Mouse (Mus musculus): Measurements from ENCODE around the gene H2-T22. TPM values are rescaled to one million over a fixed set of nuclear protein-coding genes. Genes with fewer than 3 reads are reported as not detected.

H2-T22 gene
- polyA plus RNA-seq, 1 experiment from 2014 or later: 29.0 TPM

GRCm38 (mm10) chr17:35991781-35992180, 50.8 kb downstream of the H2-T22 start:
- Histone ChIP-seq H3K4me3 (no peak overlapping the region), H3K9me3 (no peaks in the 10 kb centered on the region), H3K4me2 (no peak overlapping the region), H3K4me1 (peaks cover 13% of the 10 kb centered on the region), H3K27me3 (no peaks in the 10 kb centered on the region), H3K9ac (no peak overlapping the region), H3K27ac (no peak overlapping the region), H3K36me3 (peaks cover 31% of the 10 kb centered on the region)
- WGBS: 46% methylated on average over 10 of the region's 10 CpGs
- ATAC-seq (ENCODE audit: insufficient number of reproducible peaks, low FRiP score, low TSS enrichment, low read depth): no peak

Other genes with a start within 250 kb of the H2-T22 start
- gene Ier3, start 221.1 kb downstream of the H2-T22 start, polyA plus RNA-seq (2015; fragmentation: Nextera tagmentation; extraction: Ambion mirVana): 23.2 and 27.5 TPM in 2 replicates
- 60.2 and 70.9 TPM in 2 replicates for gene Flot1, start 219.5 kb downstream of the H2-T22 start, polyA plus RNA-seq (2015; fragmentation: Nextera tagmentation; extraction: Ambion mirVana)
- gene Tubb5, start 204.4 kb downstream of the H2-T22 start, polyA plus RNA-seq (2015; fragmentation: Nextera tagmentation; extraction: Ambion mirVana): 811 and 833 TPM in 2 replicates
- 13.0 and 15.0 TPM in 2 replicates for gene Mdc1, start 201.2 kb downstream of the H2-T22 start, polyA plus RNA-seq (2015; fragmentation: Nextera tagmentation; extraction: Ambion mirVana)
- gene Nrm, start 181.4 kb downstream of the H2-T22 start, polyA plus RNA-seq (2015; fragmentation: Nextera tagmentation; extraction: Ambion mirVana): 55.5 and 59.0 TPM in 2 replicates
- 24.8 and 28.8 TPM in 2 replicates for gene Ppp1r18, start 177.2 kb downstream of the H2-T22 start, polyA plus RNA-seq (2015; fragmentation: Nextera tagmentation; extraction: Ambion mirVana)
- 36.8 and 41.3 TPM in 2 replicates for gene Dhx16, start 162.9 kb downstream of the H2-T22 start, polyA plus RNA-seq (2015; fragmentation: Nextera tagmentation; extraction: Ambion mirVana)
- 18.0 and 23.0 TPM in 2 replicates for gene 2310061I04Rik, start 145.3 kb downstream of the H2-T22 start, polyA plus RNA-seq (2015; fragmentation: Nextera tagmentation; extraction: Ambion mirVana)
- 58.9 and 59.1 TPM in 2 replicates for gene Atat1, start 132.7 kb downstream of the H2-T22 start, polyA plus RNA-seq (2015; fragmentation: Nextera tagmentation; extraction: Ambion mirVana)
- 72.4 and 77.1 TPM in 2 replicates for gene Mrps18b, start 126.4 kb downstream of the H2-T22 start, polyA plus RNA-seq (2015; fragmentation: Nextera tagmentation; extraction: Ambion mirVana)
- gene Ppp1r10, start 126.3 kb downstream of the H2-T22 start, polyA plus RNA-seq (2015; fragmentation: Nextera tagmentation; extraction: Ambion mirVana): 35.0 and 40.1 TPM in 2 replicates
- gene Abcf1, start 73.0 kb downstream of the H2-T22 start, polyA plus RNA-seq (2015; fragmentation: Nextera tagmentation; extraction: Ambion mirVana): 84.7 and 84.9 TPM in 2 replicates
- gene Gnl1, start 62.9 kb downstream of the H2-T22 start, polyA plus RNA-seq (2015; fragmentation: Nextera tagmentation; extraction: Ambion mirVana): 53.7 and 60.0 TPM in 2 replicates
- gene Prr3, start 62.5 kb downstream of the H2-T22 start, polyA plus RNA-seq (2015; fragmentation: Nextera tagmentation; extraction: Ambion mirVana): 33.8 and 36.0 TPM in 2 replicates
- 2.8 and 2.9 TPM in 2 replicates for gene H2-T24, start 22.2 kb downstream of the H2-T22 start, polyA plus RNA-seq (2015; fragmentation: Nextera tagmentation; extraction: Ambion mirVana)
- 19.2 and 20.4 TPM in 2 replicates for gene H2-T23, start 9.9 kb downstream of the H2-T22 start, polyA plus RNA-seq (2015; fragmentation: Nextera tagmentation; extraction: Ambion mirVana)
- not detected in 2 replicates for gene Gm6034, start 214 bp upstream of the H2-T22 start, polyA plus RNA-seq (2015; fragmentation: Nextera tagmentation; extraction: Ambion mirVana)
- gene Gm11127, start 15.6 kb upstream of the H2-T22 start, polyA plus RNA-seq (2015; fragmentation: Nextera tagmentation; extraction: Ambion mirVana): not detected in 2 replicates
- gene Gm19684, start 78.9 kb upstream of the H2-T22 start, polyA plus RNA-seq (2015; fragmentation: Nextera tagmentation; extraction: Ambion mirVana): not detected in 2 replicates
- not detected in 2 replicates for gene Gm7030, start 86.7 kb upstream of the H2-T22 start, polyA plus RNA-seq (2015; fragmentation: Nextera tagmentation; extraction: Ambion mirVana)
- gene Gm8909, start 125.8 kb upstream of the H2-T22 start, polyA plus RNA-seq (2015; fragmentation: Nextera tagmentation; extraction: Ambion mirVana): not detected in 2 replicates
- not detected in 2 replicates for gene H2-T3, start 147.5 kb upstream of the H2-T22 start, polyA plus RNA-seq (2015; fragmentation: Nextera tagmentation; extraction: Ambion mirVana)
- 89.3 and 104 TPM in 2 replicates for gene Rpp21, start 215.3 kb upstream of the H2-T22 start, polyA plus RNA-seq (2015; fragmentation: Nextera tagmentation; extraction: Ambion mirVana)
- 16.7 and 17.5 TPM in 2 replicates for gene Trim39, start 229.5 kb upstream of the H2-T22 start, polyA plus RNA-seq (2015; fragmentation: Nextera tagmentation; extraction: Ambion mirVana)
- gene H2-M10.2, start 243.7 kb upstream of the H2-T22 start, polyA plus RNA-seq (2015; fragmentation: Nextera tagmentation; extraction: Ambion mirVana): not detected in 2 replicates

Measured in limb, embryonic 15.5 days (tissue).